Mouse (Mus musculus) hindbrain, postnatal 0 days (tissue): ENCODE measurements around the gene Ppp2r5d. TPM values are rescaled to one million over a fixed set of nuclear protein-coding genes. Genes with fewer than 3 reads are reported as not detected.

ENCODE experiments used
- ATAC-seq: fragments of 200-750 bp; cut with Nextera tagmentation; 2 replicates; pipeline ENCODE4 v1.8.0; 2017; ENCODE audit warnings: mild to moderate bottlenecking, moderate TSS enrichment, moderate library complexity
- DNase-seq: peaks from one replicate; pipeline ENCODE4 v3.0.0-alpha.2; 2015; ENCODE audit warnings: low spot score
- H3K27ac ChIP-seq: fragments of 300-500 bp; sonication (generic); 2 replicates; pipeline ENCODE4 v1.5.1; 2014; ENCODE audit warnings: mild to moderate bottlenecking
- H3K27me3 ChIP-seq: fragments of 300-500 bp; sonication (generic); 2 replicates; pipeline ENCODE4 v1.6.1; 2014; ENCODE audit warnings: low read length, mixed read lengths; ENCODE audit not compliant: insufficient read depth
- H3K36me3 ChIP-seq: fragments of 300-500 bp; sonication (generic); 2 replicates; pipeline ENCODE4 v1.6.1; 2014; ENCODE audit warnings: low read length, mixed read lengths; ENCODE audit not compliant: insufficient read depth
- H3K4me1 ChIP-seq: fragments of 300-500 bp; sonication (generic); 2 replicates; pipeline ENCODE4 v1.6.1; 2014; ENCODE audit warnings: antibody characterized with exemption, low read length, mixed read lengths; ENCODE audit not compliant: insufficient read depth
- H3K4me2 ChIP-seq: fragments of 300-500 bp; sonication (generic); 2 replicates; pipeline ENCODE4 v1.6.1; 2014; ENCODE audit warnings: low read depth, mild to moderate bottlenecking, low read length, moderate library complexity, mixed read lengths
- H3K4me3 ChIP-seq: fragments of 300-500 bp; sonication (generic); 2 replicates; pipeline ENCODE4 v1.5.1; 2014; ENCODE audit warnings: low read length
- H3K9ac ChIP-seq: fragments of 300-500 bp; sonication (generic); replicated peaks from 2 replicates; pipeline ENCODE4 v1.6.1; 2014; ENCODE audit warnings: mild to moderate bottlenecking, low read length, moderate library complexity, mixed read lengths
- H3K9me3 ChIP-seq: fragments of 300-500 bp; sonication (generic); 2 replicates; pipeline ENCODE4 v1.6.1; 2016; ENCODE audit warnings: low read length, mixed read lengths
- CTCF ChIP-seq: IDR thresholded peaks from 2 replicates; pipeline ENCODE4 v1.5.1; 2016; ENCODE audit warnings: antibody characterized with exemption, control low read depth, low read depth
- WGBS: fragments of 180-500 bp; shearing (Covaris S2); extraction: QIAGEN DNeasy Blood & Tissue Kit; methylation state at CpG from one replicate; pipeline ENCODE4 v1.1.7; 2014; 5-methylcytosine and 5-hydroxymethylcytosine counted together
- polyA plus RNA-seq: library from polyadenylated mRNA; unstranded; fragments of >200 nt; fragmentation: Nextera tagmentation; extraction: Ambion mirVana; gene quantifications from 2 replicates; pipeline ENCODE4 v1.2.1, GENCODE M21; 2015
- total RNA-seq: library from RNA; depleted of rRNA; stranded (reverse); fragments of >200 nt; gene quantifications from 2 replicates; pipeline ENCODE4 v1.2.3, GENCODE M21; 2014

Gene Ppp2r5d
- total and polyA plus RNA-seq, 2 experiments from 2014 or later: 89.6 to 129 TPM

DNA sequence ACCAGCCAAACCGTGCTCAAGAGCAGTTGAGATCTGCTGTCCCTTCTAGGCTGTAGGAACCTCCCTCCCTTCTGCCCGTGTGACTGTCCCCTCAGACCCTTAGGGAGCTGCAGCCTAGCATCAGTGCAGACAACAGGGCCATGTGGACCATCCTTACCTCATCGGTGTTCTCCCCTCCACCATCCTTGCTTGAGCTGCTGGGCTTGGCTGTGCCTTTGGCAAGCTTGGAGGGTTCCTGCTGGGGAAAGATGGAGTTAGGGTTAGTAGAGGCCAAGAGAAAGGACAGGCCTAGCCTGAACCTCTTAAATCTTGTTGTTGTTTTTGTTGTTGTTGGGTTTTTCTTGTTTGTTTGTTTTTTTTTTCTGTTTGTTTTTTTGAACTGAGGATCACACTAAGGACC lies 5.0 kb downstream of the Ppp2r5d start:
- Histone ChIP-seq H3K27me3 (no peaks in the 10 kb centered on the region), H3K4me1 (peaks cover 14% of the 10 kb centered on the region), H3K27ac (no peak overlapping the region), H3K4me3 (no peak overlapping the region), H3K4me2 (no peak overlapping the region), H3K9me3 (no peaks in the 10 kb centered on the region), H3K9ac (no peak overlapping the region), H3K36me3 (0 out of 2 replicates have a peak, but pooled peaks cover 12% of the 10 kb centered on the region)
- 93% methylated on average over 3 of the region's 3 CpGs for WGBS
- no peak for ATAC-seq
- no peak for DNase-seq
- no peak for TF ChIP-seq CTCF

DNA sequence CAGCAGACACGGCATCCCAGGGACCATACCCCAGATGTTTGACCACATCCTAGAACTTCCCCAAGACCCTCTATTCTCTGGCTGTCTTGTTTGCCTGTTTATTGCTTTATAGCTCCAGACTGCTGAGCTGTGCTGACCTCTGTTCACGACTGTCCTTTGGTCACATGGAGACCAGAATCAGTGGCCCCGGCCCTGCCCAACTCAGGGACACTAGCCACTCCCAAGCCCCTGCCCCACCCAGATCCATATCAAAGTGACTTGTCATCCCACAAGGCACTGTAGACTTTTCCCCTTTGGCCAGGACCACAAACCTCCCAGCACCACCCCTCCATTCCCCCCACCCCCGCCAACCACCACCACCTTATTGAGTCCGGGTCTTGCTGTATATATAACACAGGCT lies 5.7 kb downstream of the Ppp2r5d start:
- H3K4me3 ChIP-seq: no peak overlapping the region
- no peaks in the 10 kb centered on the region for H3K27me3 ChIP-seq
- DNase-seq (no peak), ATAC-seq (no peak)
- no peak overlapping the region for H3K4me2 ChIP-seq
- H3K4me1 ChIP-seq: peaks cover 14% of the 10 kb centered on the region
- no peak overlapping the region for H3K9ac ChIP-seq
- 0 out of 2 replicates have a peak, but pooled peaks cover 12% of the 10 kb centered on the region for H3K36me3 ChIP-seq
- TF ChIP-seq CTCF: no peak
- no peaks in the 10 kb centered on the region for H3K9me3 ChIP-seq
- whole genome bisulfite sequencing: 85% methylated on average over 5 of the region's 5 CpGs
- H3K27ac ChIP-seq: no peak overlapping the region

DNA sequence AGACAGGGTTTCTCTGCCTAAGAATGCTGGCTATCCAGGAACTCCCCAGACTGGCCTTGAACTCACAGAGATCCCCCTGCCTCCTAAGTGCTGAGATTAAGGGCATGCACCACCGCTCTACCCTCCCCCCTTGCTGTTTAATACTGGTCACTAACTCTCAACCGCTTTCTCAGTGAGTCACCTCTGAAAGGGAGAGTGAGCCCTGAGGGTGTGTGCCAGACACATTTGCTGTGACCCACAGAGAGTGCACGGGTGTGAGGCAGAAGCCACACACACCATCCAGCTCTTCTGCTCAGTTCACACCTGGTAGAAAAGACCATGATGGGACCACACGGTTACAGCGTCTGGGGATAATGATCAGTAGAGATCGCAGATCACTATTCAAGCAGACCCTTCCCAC lies 6.4 kb downstream of the Ppp2r5d start:
- no peak for TF ChIP-seq CTCF
- H3K9ac ChIP-seq: no peak overlapping the region
- H3K27me3 ChIP-seq: no peaks in the 10 kb centered on the region
- no peak overlapping the region for H3K27ac ChIP-seq
- ATAC-seq: no peak
- DNase-seq: no peak
- peaks cover 12% of the 10 kb centered on the region; the same call in 1 of the 2 replicates for H3K36me3 ChIP-seq
- 95% methylated on average over 6 of the region's 6 CpGs for WGBS
- no peaks in the 10 kb centered on the region for H3K9me3 ChIP-seq
- 0 out of 2 replicates have a peak, but pooled peaks cover 8% of the 10 kb centered on the region for H3K4me1 ChIP-seq
- no peak overlapping the region for H3K4me3 ChIP-seq
- no peak overlapping the region for H3K4me2 ChIP-seq

DNA sequence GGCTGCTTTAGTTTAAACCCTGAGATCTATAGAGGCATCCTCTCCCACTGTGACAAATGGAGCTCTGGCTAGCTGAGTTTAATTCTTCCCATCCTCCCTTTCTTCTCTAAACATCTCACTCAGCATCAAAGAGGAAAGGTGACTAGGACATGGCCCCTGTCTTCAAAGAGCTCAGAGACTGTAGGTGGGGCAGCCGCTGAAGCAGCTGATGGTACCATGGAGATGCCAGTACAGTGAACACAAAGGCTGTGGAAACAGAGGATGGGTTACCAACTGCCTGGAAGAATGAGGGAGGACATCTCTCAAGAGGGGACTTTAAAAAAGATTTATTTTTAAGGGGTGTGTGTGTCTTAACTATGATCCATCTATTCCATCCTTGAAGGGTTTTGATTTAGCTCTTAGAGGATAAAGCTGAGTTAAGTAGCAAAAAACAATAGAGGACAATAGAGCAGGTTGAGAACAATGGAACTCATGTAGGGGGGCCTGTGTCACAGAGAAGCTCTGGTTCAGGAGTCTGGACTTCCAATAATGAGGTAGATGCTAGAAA lies 10.3 kb downstream of the Ppp2r5d start:
- DNase-seq (no peak), ATAC-seq (no peak)
- Histone ChIP-seq H3K27ac (no peak overlapping the region), H3K36me3 (peaks cover 16% of the 10 kb centered on the region; the same call in 1 of the 2 replicates), H3K4me1 (no peaks in the 10 kb centered on the region), H3K9me3 (no peaks in the 10 kb centered on the region), H3K27me3 (no peaks in the 10 kb centered on the region), H3K4me3 (no peak overlapping the region), H3K4me2 (no peak overlapping the region), H3K9ac (no peak overlapping the region)
- 59% methylated on average over 1 of the region's 1 CpGs for WGBS
- TF ChIP-seq CTCF: no peak

DNA sequence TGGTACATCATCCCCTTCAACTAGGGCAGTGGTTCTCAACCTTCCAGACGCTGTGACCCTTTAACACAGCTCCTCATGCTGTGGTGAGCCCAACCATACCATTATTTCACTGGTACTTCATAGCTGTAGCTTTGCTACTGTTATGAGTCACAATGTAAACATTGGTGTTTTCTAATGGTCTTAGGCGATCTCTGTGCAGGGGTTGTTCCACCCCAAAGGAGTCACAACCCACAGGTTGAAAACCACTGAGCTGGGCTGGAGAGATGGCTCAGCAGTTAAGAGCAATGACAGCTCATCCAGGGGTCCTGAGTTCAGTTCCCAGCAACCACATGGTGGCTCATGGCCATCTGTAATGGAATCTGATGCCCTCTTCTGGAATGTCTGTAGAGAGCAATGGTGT lies 13.5 kb downstream of the Ppp2r5d start:
- WGBS: 96% methylated on average over 2 of the region's 2 CpGs
- ATAC-seq: no peak
- no peak for TF ChIP-seq CTCF

DNA sequence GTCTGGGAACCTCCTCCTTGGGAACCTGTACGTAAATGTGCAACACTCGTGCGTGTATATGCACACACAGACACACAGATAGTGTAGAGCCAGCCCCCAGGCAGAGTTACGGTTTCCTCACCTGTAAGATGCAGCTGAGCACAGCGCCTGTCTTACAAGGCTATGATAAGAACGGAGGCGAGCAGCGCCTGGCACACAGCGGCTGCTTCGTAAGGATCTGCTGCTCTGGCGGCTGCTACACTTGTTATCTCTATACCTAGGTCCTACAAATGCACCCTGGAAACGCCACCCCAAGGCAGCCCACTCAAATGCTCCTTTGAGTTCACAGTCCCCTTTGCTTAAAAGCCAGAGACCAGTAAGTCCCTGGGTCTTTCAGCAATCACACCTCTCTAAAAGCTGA lies 14.2 kb downstream of the Ppp2r5d start:
- WGBS: 96% methylated on average over 12 of the region's 12 CpGs
- H3K27ac ChIP-seq: no peak overlapping the region
- H3K9ac ChIP-seq: no peak overlapping the region
- H3K4me3 ChIP-seq: no peak overlapping the region
- H3K27me3 ChIP-seq: no peaks in the 10 kb centered on the region
- H3K4me1 ChIP-seq: no peaks in the 10 kb centered on the region
- TF ChIP-seq CTCF: no peak
- H3K4me2 ChIP-seq: no peak overlapping the region
- H3K9me3 ChIP-seq: no peaks in the 10 kb centered on the region
- DNase-seq: no peak
- peaks cover 21% of the 10 kb centered on the region for H3K36me3 ChIP-seq
- no peak for ATAC-seq

More for the DNA sequence above, 13.5 kb downstream of the Ppp2r5d start:
- Histone ChIP-seq H3K36me3 (peaks cover 15% of the 10 kb centered on the region; the same call in 1 of the 2 replicates), H3K9me3 (no peaks in the 10 kb centered on the region), H3K27ac (no peak overlapping the region), H3K4me1 (no peaks in the 10 kb centered on the region), H3K27me3 (no peaks in the 10 kb centered on the region), H3K9ac (no peak overlapping the region), H3K4me3 (no peak overlapping the region), H3K4me2 (no peak overlapping the region)
- DNase-seq: no peak

DNA sequence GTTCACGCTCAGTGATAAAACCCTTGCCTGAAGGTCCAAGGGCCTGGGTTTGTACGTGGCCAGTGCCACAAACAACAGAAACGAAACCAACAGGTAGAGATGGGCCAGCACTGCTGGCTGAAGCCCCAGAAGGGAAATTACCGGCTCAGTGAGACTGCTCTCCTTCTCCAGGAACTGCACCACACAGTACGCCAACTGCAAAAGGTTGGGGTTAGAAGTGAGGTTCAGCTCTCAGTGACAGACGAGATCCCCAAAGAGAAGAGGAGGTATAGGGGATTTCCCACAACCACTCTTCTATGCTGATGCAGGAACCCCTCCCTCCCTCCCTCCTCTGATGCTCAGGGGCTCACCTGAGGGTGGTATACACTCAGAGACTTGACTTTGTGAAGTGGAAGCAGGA lies 19.0 kb downstream of the Ppp2r5d start:
- Histone ChIP-seq H3K36me3 (peaks cover 44% of the 10 kb centered on the region), H3K4me3 (no peak overlapping the region)
- WGBS: 91% methylated on average over 6 of the region's 6 CpGs

More for the DNA sequence above, 19.0 kb downstream of the Ppp2r5d start:
- Histone ChIP-seq H3K4me1 (no peaks in the 10 kb centered on the region), H3K9ac (no peak overlapping the region), H3K27ac (no peak overlapping the region), H3K4me2 (no peak overlapping the region), H3K9me3 (no peaks in the 10 kb centered on the region), H3K27me3 (no peaks in the 10 kb centered on the region)
- ATAC-seq (no peak), DNase-seq (no peak)
- no peak for TF ChIP-seq CTCF
